Comparison of ENCODE assay signal across 19 mouse cellular contexts in the genomic region with DNA sequence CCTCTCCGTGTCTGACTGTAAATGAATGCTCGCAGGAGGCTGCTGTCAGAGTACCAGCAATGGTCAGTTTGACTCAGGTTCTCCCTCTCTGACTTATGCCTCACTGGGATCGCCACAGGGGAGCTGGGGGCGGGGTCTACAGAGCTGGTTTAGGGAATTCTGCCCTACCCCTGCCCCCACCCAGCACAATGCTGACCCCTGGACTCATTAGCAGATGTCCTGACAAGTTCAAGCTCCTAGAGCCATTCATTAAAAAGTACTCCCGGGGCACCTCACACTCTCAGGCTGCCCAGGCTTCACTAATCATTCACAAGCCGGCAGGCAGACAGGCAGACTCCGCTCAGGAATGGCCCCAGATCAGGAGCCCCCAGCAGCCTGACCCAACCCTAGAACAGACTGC. TPM values are rescaled to one million over a fixed set of nuclear protein-coding genes. Genes with fewer than 3 reads are reported as not detected.
DNase-seq lines count a peak whose midpoint lies in the region; ATAC-seq and TF ChIP-seq lines count a peak whose summit lies in the region.
"Had no signal": no experiment of that assay in that cellular context is flagged by ENCODE, and none has a peak within 500 bp of the region (broad histone marks: within the 10 kb centered on the region; RNA-seq: fewer than 3 reads in every experiment).

No protein-coding gene starts in this region.

- 28% methylated on average over 7 of the region's 7 CpGs for WGBS in neural tube, embryonic 15.5 days
- WGBS in kidney, adult 2 months, result 17% methylated on average over 7 of the region's 7 CpGs
- 22% methylated on average over 7 of the region's 7 CpGs for WGBS in hindbrain, embryonic 13.5 days

- no peaks in the 10 kb centered on the region for H3K27me3 ChIP-seq in neural tube, embryonic 15.5 days (replicated peaks)
- no peaks in the 10 kb centered on the region for H3K27me3 ChIP-seq in kidney, adult 2 months (replicated peaks; ENCODE audit: control insufficient read depth, insufficient read depth, low read length)
- H3K27me3 ChIP-seq in hindbrain, embryonic 13.5 days, result no peaks in the 10 kb centered on the region
- H3K27me3 ChIP-seq: liver, embryonic 13.5 days had no signal

- no peaks in the 10 kb centered on the region for H3K4me1 ChIP-seq in neural tube, embryonic 15.5 days
- peaks cover 28% of the 10 kb centered on the region; the same call in 1 of the 2 replicates for H3K4me1 ChIP-seq in kidney, adult 2 months (ENCODE audit: control insufficient read depth, insufficient read depth, low read length)
- no peaks in the 10 kb centered on the region; the same call in none of the 2 replicates for H3K4me1 ChIP-seq in hindbrain, embryonic 13.5 days (replicated peaks)
- H3K4me1 ChIP-seq: heart, embryonic 13.5 days had no signal

- H3K36me3 ChIP-seq in neural tube, embryonic 15.5 days, result no peaks in the 10 kb centered on the region
- no peaks in the 10 kb centered on the region for H3K36me3 ChIP-seq in kidney, adult 2 months (ENCODE audit: control insufficient read depth, insufficient read depth, low read length)
- no peaks in the 10 kb centered on the region for H3K36me3 ChIP-seq in hindbrain, embryonic 13.5 days
- H3K36me3 ChIP-seq: G1E; heart, embryonic 13.5 days; liver, embryonic 13.5 days had no signal

- H3K9me3 ChIP-seq in neural tube, embryonic 15.5 days (replicated peaks), result no peaks in the 10 kb centered on the region
- H3K9me3 ChIP-seq in hindbrain, embryonic 13.5 days, result no peaks in the 10 kb centered on the region
- H3K9me3 ChIP-seq: G1E; heart, embryonic 13.5 days; liver, embryonic 13.5 days; megakaryocyte, embryonic 14.5 days had no signal

- no peak overlapping the region for H3K4me3 ChIP-seq in neural tube, embryonic 15.5 days (replicated peaks)
- no peak overlapping the region for H3K4me3 ChIP-seq in kidney, adult 2 months (ENCODE audit: insufficient read depth, low read depth, low read length)
- H3K4me3 ChIP-seq in hindbrain, embryonic 13.5 days, result no peak overlapping the region
- H3K4me3 ChIP-seq: erythroblast, embryonic 14.5 days; heart, embryonic 13.5 days; liver, embryonic 13.5 days; megakaryocyte, embryonic 14.5 days had no signal

- TF ChIP-seq CTCF in kidney, adult 2 months (conservative IDR thresholded peaks at IDR 0.05; ENCODE audit: insufficient read depth, insufficient read length, low read depth, low read length), result no peak

- peak; percentile 38 for DNase-seq in neural tube, embryonic 10.5 days (ENCODE audit: extremely low spot score, low spot score)
- DNase-seq in kidney, adult 2 months, result peak; percentile 96
- peak; percentile 94 to 95 for DNase-seq in kidney, postnatal 36 days
- DNase-seq in right cerebral cortex, postnatal 4 days, result no peak
- DNase-seq: adrenal gland, adult 8-10 months; cerebellum, adult 18-20 months; gastrocnemius, postnatal 25 days; heart, postnatal 4 days; liver, embryonic 13.5 days; thymus, adult 18-20 months had no signal

- no peak overlapping the region for H3K9ac ChIP-seq in neural tube, embryonic 15.5 days (replicated peaks)
- no peak overlapping the region for H3K9ac ChIP-seq in hindbrain, embryonic 13.5 days
- H3K9ac ChIP-seq: heart, embryonic 13.5 days; liver, embryonic 13.5 days had no signal

- no peak overlapping the region for H3K4me2 ChIP-seq in neural tube, embryonic 15.5 days
- H3K4me2 ChIP-seq in hindbrain, embryonic 13.5 days, result no peak overlapping the region
- H3K4me2 ChIP-seq: heart, embryonic 13.5 days; liver, embryonic 13.5 days had no signal

- no peak for ATAC-seq in neural tube, embryonic 15.5 days (ENCODE audit: low FRiP score)
- ATAC-seq in erythroblast, adult 5-6 weeks (replicated peaks; ENCODE audit: low FRiP score, poor library complexity, severe bottlenecking), result no peak
- no peak for ATAC-seq in hindbrain, embryonic 13.5 days (ENCODE audit: low FRiP score)

- no peak overlapping the region for H3K27ac ChIP-seq in neural tube, embryonic 15.5 days (replicated peaks)
- H3K27ac ChIP-seq in kidney, adult 2 months (ENCODE audit: insufficient read depth, low read depth, low read length), result peak overlapping the region; percentile 88
- H3K27ac ChIP-seq in hindbrain, embryonic 13.5 days, result no peak overlapping the region
- H3K27ac ChIP-seq: heart, embryonic 13.5 days; liver, embryonic 13.5 days had no signal

- peak; percentile 24 for TF ChIP-seq POLR2A in kidney, adult 2 months (IDR thresholded peaks at IDR 0.05; ENCODE audit: low read depth, low read length)

RNA-seq across cellular contexts. Expression of a gene that starts 13.4 kb away (rescaled TPM):
- 2.8 and 3.5 TPM in 2 replicates for polyA plus RNA-seq in neural tube, embryonic 15.5 days (2015; fragmentation: Nextera tagmentation; extraction: Ambion mirVana)
- 584 and 709 TPM in 2 replicates for polyA plus RNA-seq in kidney, adult 2 months (2012; rRNA removed)
- total RNA-seq in erythroblast, adult 5-6 weeks (2015; ENCODE audit: low replicate concordance), result not detected in 2 replicates
- total RNA-seq in erythroblast, adult 5-6 weeks (2017; ENCODE audit: low replicate concordance), result not detected in 2 replicates
- 2.2 and 2.6 TPM in 2 replicates for polyA plus RNA-seq in hindbrain, embryonic 13.5 days (2015; fragmentation: Nextera tagmentation; extraction: Ambion mirVana)
- total RNA-seq: common myeloid progenitor, adult 5-6 weeks had no signal
- polyA plus RNA-seq: G1E had no signal

RNA-seq across cellular contexts. Expression of a gene that starts 33.5 kb away (rescaled TPM):
- 34.0 and 35.5 TPM in 2 replicates for polyA plus RNA-seq in neural tube, embryonic 15.5 days (2015; fragmentation: Nextera tagmentation; extraction: Ambion mirVana)
- 15.5 and 16.3 TPM in 2 replicates for polyA plus RNA-seq in kidney, adult 2 months (2012; rRNA removed)
- total RNA-seq in erythroblast, adult 5-6 weeks (2015; ENCODE audit: low replicate concordance), result 1.5 and 4.2 TPM in 2 replicates
- 1.5 and 1.7 TPM in 2 replicates for total RNA-seq in erythroblast, adult 5-6 weeks (2017; ENCODE audit: low replicate concordance)
- polyA plus RNA-seq in hindbrain, embryonic 13.5 days (2015; fragmentation: Nextera tagmentation; extraction: Ambion mirVana), result 43.0 and 45.4 TPM in 2 replicates

RNA-seq across cellular contexts. Expression of a gene that starts 43.9 kb away (rescaled TPM):
- 2.3 and 2.6 TPM in 2 replicates for polyA plus RNA-seq in neural tube, embryonic 15.5 days (2015; fragmentation: Nextera tagmentation; extraction: Ambion mirVana)
- polyA plus RNA-seq in kidney, adult 2 months (2012; rRNA removed), result 1.5 and 1.7 TPM in 2 replicates
- not detected in 2 replicates for total RNA-seq in erythroblast, adult 5-6 weeks (2015; ENCODE audit: low replicate concordance)
- total RNA-seq in erythroblast, adult 5-6 weeks (2017; ENCODE audit: low replicate concordance), result 0.28 TPM in 1 of 2 replicates, not detected in the other
- 2.8 and 3.1 TPM in 2 replicates for polyA plus RNA-seq in hindbrain, embryonic 13.5 days (2015; fragmentation: Nextera tagmentation; extraction: Ambion mirVana)
- polyA plus RNA-seq: erythroblast, embryonic 14.5 days; G1E had no signal

RNA-seq across cellular contexts. Expression of a gene that starts 59.5 kb away (rescaled TPM):
- 0.05 TPM in 1 of 2 replicates, not detected in the other for polyA plus RNA-seq in neural tube, embryonic 15.5 days (2015; fragmentation: Nextera tagmentation; extraction: Ambion mirVana)
- polyA plus RNA-seq in kidney, adult 2 months (2012; rRNA removed), result 0.09 and 0.11 TPM in 2 replicates
- total RNA-seq in erythroblast, adult 5-6 weeks (2015; ENCODE audit: low replicate concordance), result not detected in 2 replicates
- total RNA-seq in erythroblast, adult 5-6 weeks (2017; ENCODE audit: low replicate concordance), result 0.42 TPM in 1 of 2 replicates, not detected in the other
- polyA plus RNA-seq in hindbrain, embryonic 13.5 days (2015; fragmentation: Nextera tagmentation; extraction: Ambion mirVana), result 0.04 TPM in 1 of 2 replicates, not detected in the other
- total RNA-seq: common myeloid progenitor, adult 5-6 weeks; heart, postnatal 4 days; left cerebral cortex, postnatal 36 days had no signal
- polyA plus RNA-seq: G1E; heart, embryonic 13.5 days had no signal

Comparison
In these comparisons a context has a peak if more than half of its experiments do, and no peak if none do; other contexts are left out.
1. RNA of a gene that starts 13.4 kb away (polyA plus RNA-seq): 584 to 709 TPM in kidney, adult 2 months; 2.8 to 3.5 TPM in neural tube, embryonic 15.5 days and 2.2 to 2.6 TPM in hindbrain, embryonic 13.5 days; every median in the first group is over 100 times any median in the second.